Mouse (Mus musculus) hindbrain, embryonic 10.5 days (tissue): ENCODE data around the gene Slc2a2. TPM values are rescaled to one million over a fixed set of nuclear protein-coding genes. Genes with fewer than 3 reads are reported as not detected.
"Not testable (repeated sequence)": the region's sequence is repeated elsewhere in the genome, so short reads cannot be mapped to it uniquely, and the experiment has no call there.

ENCODE experiments used
- DNase-seq: peaks from one replicate; pipeline ENCODE4 v3.0.0-alpha.2; 2017; ENCODE audit warnings: low spot score
- H3K27ac ChIP-seq: fragments of 300-500 bp; sonication (generic); 2 replicates; pipeline ENCODE4 v1.5.1; 2016; ENCODE audit warnings: mild to moderate bottlenecking, moderate library complexity
- H3K27me3 ChIP-seq: fragments of 300-500 bp; sonication (generic); 2 replicates; pipeline ENCODE4 v1.6.1; 2016; ENCODE audit warnings: mild to moderate bottlenecking; ENCODE audit not compliant: poor library complexity, insufficient read depth, severe bottlenecking
- H3K36me3 ChIP-seq: fragments of 300-500 bp; sonication (generic); 2 replicates; pipeline ENCODE4 v1.6.1; 2016; ENCODE audit warnings: mild to moderate bottlenecking, moderate library complexity
- H3K4me1 ChIP-seq: fragments of 300-500 bp; sonication (generic); replicated peaks from 2 replicates; pipeline ENCODE4 v1.6.1; 2016; ENCODE audit warnings: mild to moderate bottlenecking
- H3K4me3 ChIP-seq: fragments of 300-500 bp; sonication (generic); 2 replicates; pipeline ENCODE4 v1.5.1; 2016; ENCODE audit warnings: mild to moderate bottlenecking, moderate library complexity
- H3K9me3 ChIP-seq: fragments of 300-500 bp; sonication (generic); 2 replicates; pipeline ENCODE4 v1.6.1; 2016; ENCODE audit warnings: mild to moderate bottlenecking, moderate library complexity
- WGBS: fragments of 180-500 bp; shearing (Covaris S2); methylation state at CpG from one replicate; pipeline ENCODE4 v1.1.7; 2016; 5-methylcytosine and 5-hydroxymethylcytosine counted together
- polyA plus RNA-seq: library from polyadenylated mRNA; unstranded; fragments of >200 nt; fragmentation: Nextera tagmentation; extraction: Ambion mirVana; gene quantifications from 2 replicates; pipeline ENCODE4 v1.2.1, GENCODE M21; 2016

Gene Slc2a2
- polyA plus RNA-seq, 1 experiment from 2014 or later, result not detected

DNA sequence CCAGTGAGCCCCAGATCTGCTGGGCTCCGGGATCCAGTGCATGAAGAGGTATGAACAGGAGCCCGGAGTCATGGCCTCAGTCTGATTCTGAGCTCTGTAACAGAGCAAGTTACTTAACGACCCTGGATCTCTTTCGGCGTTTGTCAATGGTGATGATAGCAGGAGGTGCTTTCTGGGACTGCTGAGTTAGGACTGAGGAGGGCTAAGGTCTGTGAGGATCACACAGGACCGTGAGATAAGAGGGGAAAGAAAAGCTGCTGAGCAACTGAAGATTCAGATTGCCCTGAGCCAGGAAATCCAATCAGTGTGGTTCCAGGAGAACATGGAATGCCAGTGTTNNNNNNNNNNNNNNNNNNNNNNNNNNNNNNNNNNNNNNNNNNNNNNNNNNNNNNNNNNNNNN, 42.6 kb downstream of the Slc2a2 start:
- WGBS, result 52% methylated on average over 6 of the region's 6 CpGs
- DNase-seq, result no peak
- H3K9me3 ChIP-seq, result 0 out of 2 replicates have a peak, but pooled peaks cover 3% of the 10 kb centered on the region
- H3K27ac ChIP-seq, result no peak overlapping the region
- no peak overlapping the region for H3K4me3 ChIP-seq
- peaks cover 10% of the 10 kb centered on the region for H3K4me1 ChIP-seq
- H3K27me3 ChIP-seq, result no peaks in the 10 kb centered on the region
- H3K36me3 ChIP-seq, result no peaks in the 10 kb centered on the region

DNA sequence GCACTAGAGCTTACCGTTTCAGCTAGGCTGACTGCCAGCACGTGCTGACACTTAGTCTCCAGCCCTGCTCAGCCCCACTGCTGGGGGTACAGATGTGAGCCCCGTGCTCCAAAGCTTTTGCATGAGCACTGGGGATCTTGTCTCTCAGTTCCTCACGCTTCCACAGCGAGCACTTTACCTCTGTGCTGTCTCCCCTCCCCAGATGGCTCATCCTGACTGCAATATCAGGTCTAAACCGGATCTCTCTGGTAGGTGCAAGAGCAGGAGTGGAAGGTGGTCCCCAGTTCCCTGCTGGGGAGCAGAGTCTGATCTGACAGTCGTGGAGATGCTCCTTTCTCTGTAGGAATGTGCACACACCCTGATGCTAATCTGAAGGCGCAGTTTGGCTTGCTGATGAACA, 45.5 kb downstream of the Slc2a2 start:
- WGBS, result 54% methylated on average over 8 of the region's 8 CpGs
- Histone ChIP-seq H3K9me3 (0 out of 2 replicates have a peak, but pooled peaks cover 3% of the 10 kb centered on the region), H3K27me3 (no peaks in the 10 kb centered on the region), H3K27ac (no peak overlapping the region), H3K4me3 (no peak overlapping the region), H3K36me3 (no peaks in the 10 kb centered on the region), H3K4me1 (0 out of 2 replicates have a peak, but pooled peaks cover 8% of the 10 kb centered on the region)
- DNase-seq, result no peak

DNA sequence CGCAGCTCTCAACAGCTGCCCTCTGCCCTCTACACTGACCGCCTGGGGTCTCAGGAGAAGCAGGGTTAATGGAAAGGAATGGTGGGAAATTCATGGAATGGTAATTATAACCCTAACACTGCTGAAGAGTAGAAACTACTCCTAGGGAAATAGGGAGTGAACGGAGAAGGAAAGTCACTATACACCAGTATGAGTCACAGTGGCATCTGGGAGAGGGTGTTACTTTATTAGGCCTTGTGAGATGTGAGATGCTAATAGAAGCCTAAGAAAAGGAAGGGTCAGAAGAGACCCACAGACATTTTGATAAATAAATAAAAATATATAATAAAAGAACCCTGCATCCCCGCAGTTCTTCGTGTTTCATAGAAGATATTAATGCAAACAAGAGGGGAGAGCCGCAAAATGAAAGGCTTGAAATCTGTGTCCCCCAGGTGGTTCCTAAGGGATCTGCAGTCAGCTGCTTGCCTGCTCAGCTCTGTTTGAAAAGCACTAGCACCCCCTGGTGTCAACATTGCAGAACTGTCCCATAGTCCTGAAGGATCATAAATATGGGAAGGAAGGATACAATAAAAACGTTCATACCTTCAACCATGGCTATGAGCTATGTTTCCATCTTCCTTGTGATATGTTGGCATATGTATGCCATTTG, 48.3 kb downstream of the Slc2a2 start:
- 32% methylated on average over 7 of the region's 7 CpGs for WGBS
- Histone ChIP-seq H3K4me1 (0 out of 2 replicates have a peak, but pooled peaks cover 6% of the 10 kb centered on the region), H3K9me3 (no peaks in the 10 kb centered on the region), H3K4me3 (no peak overlapping the region), H3K36me3 (no peaks in the 10 kb centered on the region), H3K27me3 (no peaks in the 10 kb centered on the region), H3K27ac (no peak overlapping the region)
- DNase-seq, result peak; percentile 70

DNA sequence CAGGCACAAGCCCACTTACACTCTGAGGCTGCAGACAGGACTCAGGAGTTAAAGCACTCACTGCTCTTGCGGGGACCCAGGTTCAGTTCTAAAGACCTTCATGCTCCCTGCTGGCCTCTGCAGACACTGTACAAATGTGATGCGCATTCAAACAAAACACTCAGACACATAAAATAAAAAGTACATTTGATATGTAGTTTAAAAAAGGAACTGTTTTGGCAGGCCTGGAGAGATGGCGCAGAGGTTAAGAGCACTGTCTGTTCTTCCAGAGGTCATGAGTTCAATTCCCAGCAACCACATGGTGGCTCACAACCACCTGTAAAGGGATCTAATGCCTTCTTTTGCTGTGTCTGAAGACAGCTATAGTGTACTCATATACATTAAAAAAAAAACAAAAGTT, 50.4 kb downstream of the Slc2a2 start:
- H3K36me3 ChIP-seq, result no peaks in the 10 kb centered on the region
- H3K4me1 ChIP-seq, result 0 out of 2 replicates have a peak, but pooled peaks cover 6% of the 10 kb centered on the region
- H3K27ac ChIP-seq, result no peak overlapping the region
- WGBS, result 90% methylated on average over 3 of the region's 3 CpGs
- H3K27me3 ChIP-seq, result no peaks in the 10 kb centered on the region
- H3K9me3 ChIP-seq, result no peaks in the 10 kb centered on the region
- DNase-seq, result no peak
- H3K4me3 ChIP-seq, result no peak overlapping the region

DNA sequence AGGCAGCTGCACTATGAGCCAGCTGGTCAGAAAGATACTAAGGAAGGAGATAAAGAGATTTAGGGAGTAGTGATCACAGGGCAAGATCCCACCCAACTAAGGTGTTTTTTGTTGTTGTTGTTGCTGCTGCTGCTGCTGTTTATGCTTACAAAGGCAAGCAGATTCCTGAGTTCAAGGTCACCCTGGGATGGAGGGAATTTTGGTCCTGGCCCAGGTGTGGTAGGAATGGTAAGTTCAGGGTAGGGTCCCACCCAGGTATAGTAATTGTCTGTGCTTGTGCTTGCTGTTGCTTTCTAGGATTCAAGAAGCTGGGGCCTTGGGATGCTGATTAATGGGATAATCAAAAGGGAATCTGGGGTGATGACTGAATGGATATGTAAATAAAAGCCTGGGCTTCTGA, 51.3 kb downstream of the Slc2a2 start:
- no peak for DNase-seq
- H3K27ac ChIP-seq, result no peak overlapping the region
- H3K4me3 ChIP-seq, result no peak overlapping the region
- no peaks in the 10 kb centered on the region for H3K27me3 ChIP-seq
- no peaks in the 10 kb centered on the region for H3K36me3 ChIP-seq
- H3K9me3 ChIP-seq, result no peaks in the 10 kb centered on the region
- H3K4me1 ChIP-seq, result 0 out of 2 replicates have a peak, but pooled peaks cover 6% of the 10 kb centered on the region

DNA sequence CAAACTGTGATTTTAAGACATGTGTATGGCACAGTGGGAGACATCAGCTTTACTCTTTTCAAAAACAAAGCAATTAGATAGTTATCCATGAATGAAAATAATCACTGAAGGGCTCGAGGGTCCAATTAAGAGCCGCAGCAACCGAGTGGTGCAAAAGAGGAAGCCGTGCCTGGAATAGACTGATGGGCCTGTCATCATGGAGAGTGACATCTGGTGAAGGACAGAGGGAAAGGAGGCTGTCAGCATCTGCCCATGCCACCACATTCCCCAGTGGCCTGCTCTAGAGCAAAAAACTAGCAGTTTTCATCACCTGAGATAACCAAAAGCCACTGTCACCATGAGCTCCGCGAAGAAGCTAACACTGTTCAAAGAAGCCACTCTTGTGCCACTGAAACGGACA, 57.8 kb downstream of the Slc2a2 start:
- Histone ChIP-seq H3K9me3 (no peaks in the 10 kb centered on the region), H3K4me3 (no peak overlapping the region), H3K4me1 (no peaks in the 10 kb centered on the region), H3K36me3 (no peaks in the 10 kb centered on the region), H3K27ac (no peak overlapping the region), H3K27me3 (no peaks in the 10 kb centered on the region)
- no peak for DNase-seq
- WGBS, result 73% methylated on average over 7 of the region's 7 CpGs

DNA sequence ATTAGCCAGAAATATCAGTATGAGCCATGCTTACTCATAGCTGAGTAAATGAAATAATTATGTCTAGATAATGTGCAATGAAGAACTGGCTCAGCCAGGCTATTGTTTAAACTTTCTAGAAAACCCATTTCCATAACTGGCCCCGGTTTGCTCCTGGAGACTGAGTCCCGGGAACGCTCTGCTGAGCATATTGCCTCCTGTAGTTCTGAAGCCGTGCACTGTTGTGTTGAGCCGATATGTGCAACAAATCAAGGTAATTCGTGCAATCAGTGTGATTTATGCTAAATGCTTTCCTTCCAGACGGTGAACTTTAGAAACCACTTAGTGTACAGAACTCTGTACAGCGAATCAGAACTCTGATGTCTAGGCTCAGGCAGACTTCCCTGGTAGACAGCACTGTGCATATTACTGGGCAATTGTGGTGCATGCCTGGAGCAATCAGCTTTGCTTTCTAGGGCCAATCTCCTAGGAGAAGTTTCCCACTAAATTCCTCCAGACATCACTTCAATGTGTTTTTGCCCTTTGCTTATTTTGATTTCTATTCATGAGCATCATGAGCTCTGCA, 63.6 kb downstream of the Slc2a2 start:
- H3K4me3 ChIP-seq, result no peak overlapping the region
- no peaks in the 10 kb centered on the region for H3K9me3 ChIP-seq
- DNase-seq, result no peak
- H3K27me3 ChIP-seq, result no peaks in the 10 kb centered on the region
- no peaks in the 10 kb centered on the region for H3K4me1 ChIP-seq
- WGBS, result 89% methylated on average over 8 of the region's 8 CpGs
- no peak overlapping the region for H3K27ac ChIP-seq
- no peaks in the 10 kb centered on the region for H3K36me3 ChIP-seq

DNA sequence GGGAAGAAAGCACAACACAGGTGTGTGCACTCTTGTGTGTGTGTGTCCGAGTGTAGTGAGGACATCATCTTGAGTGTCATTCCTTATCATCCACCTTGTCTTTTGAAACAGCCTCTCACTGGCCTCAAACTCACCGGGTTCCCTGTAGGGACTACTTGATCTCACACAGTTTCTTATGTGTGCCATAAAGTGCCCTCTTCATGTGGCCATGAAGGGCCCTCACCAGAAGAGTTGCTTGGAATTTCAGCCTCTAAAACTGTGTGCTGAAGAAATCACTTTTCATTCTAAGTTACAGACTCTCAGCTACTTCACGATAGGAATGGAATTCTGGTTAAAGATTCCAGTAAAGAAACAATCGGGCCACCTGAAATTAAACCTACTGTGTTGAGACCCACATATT, 69.2 kb downstream of the Slc2a2 start:
- no peak overlapping the region for H3K4me3 ChIP-seq
- H3K4me1 ChIP-seq, result no peaks in the 10 kb centered on the region
- WGBS, result 92% methylated on average over 4 of the region's 4 CpGs
- DNase-seq, result no peak
- no peaks in the 10 kb centered on the region for H3K36me3 ChIP-seq
- H3K9me3 ChIP-seq, result no peaks in the 10 kb centered on the region
- H3K27me3 ChIP-seq, result no peaks in the 10 kb centered on the region
- H3K27ac ChIP-seq, result no peak overlapping the region

DNA sequence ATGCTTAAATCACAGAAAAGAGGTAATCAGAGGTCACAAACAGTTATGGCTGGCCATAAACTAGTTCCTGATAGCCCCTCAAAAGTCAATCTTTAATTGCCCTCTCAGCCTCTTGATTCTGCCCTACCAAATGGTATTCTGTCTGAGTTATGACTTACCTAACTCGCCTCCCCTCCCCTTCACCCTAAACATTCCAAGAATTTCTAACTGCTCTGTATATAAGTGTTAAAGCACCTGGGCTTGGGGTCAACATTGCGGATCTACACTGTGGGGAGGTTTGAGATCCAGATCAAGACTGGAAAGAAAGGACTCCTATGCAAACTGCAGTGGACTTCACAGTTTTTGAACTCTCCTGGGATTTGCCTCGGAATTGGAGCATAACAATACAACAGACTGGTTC, 70.5 kb downstream of the Slc2a2 start:
- DNase-seq, result no peak
- Histone ChIP-seq H3K4me3 (no peak overlapping the region), H3K36me3 (no peaks in the 10 kb centered on the region), H3K9me3 (no peaks in the 10 kb centered on the region), H3K4me1 (no peaks in the 10 kb centered on the region), H3K27ac (no peak overlapping the region), H3K27me3 (no peaks in the 10 kb centered on the region)
- 72% methylated on average over 3 of the region's 3 CpGs for WGBS

DNA sequence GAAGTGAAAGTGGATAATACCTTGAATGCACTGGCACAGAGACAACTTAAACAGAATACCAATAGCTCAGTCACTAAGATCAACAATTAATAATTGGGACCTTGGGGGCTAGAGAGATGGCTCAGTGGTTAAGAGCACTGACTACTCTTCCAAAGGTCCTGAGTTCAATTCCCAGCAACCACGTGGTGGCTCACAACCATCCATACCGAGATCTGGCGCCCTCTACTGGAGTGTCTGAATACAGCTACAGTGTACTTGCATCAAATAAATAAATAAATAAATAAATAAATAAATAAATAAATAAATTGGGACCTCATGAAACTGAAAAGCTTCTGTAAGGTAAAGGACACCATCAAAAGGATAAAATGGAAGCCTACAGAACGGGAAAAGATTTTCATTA, 75.2 kb downstream of the Slc2a2 start:
- not testable (repeated sequence) for H3K4me3 ChIP-seq, H3K36me3 ChIP-seq, H3K27ac ChIP-seq, H3K9me3 ChIP-seq, DNase-seq, H3K27me3 ChIP-seq, H3K4me1 ChIP-seq
- WGBS, result 56% methylated on average over 4 of the region's 4 CpGs

DNA sequence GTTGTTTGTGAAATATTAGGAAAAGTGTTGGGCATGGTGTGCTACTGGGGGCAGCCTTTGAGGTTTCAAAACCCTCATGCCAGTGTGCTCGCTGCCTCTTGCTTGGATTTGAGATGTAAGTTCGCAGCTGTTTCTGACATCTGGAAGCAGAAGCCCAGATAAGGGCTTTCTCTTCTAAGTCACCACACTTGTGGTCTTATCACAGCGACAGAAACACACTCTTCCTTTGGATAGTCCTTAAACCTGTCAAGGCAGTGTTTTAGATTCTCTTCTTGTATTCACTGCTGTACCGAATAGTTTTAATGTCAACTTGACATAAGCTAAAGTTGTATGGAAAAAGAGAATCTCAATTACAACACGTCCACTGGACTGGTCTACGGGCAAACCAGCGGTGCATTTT, 77.7 kb downstream of the Slc2a2 start:
- peaks cover 4% of the 10 kb centered on the region for H3K27me3 ChIP-seq
- no peak for DNase-seq
- no peak overlapping the region for H3K27ac ChIP-seq
- no peak overlapping the region for H3K4me3 ChIP-seq
- WGBS, result 85% methylated on average over 7 of the region's 7 CpGs
- H3K4me1 ChIP-seq, result no peaks in the 10 kb centered on the region
- no peaks in the 10 kb centered on the region for H3K9me3 ChIP-seq
- H3K36me3 ChIP-seq, result no peaks in the 10 kb centered on the region

DNA sequence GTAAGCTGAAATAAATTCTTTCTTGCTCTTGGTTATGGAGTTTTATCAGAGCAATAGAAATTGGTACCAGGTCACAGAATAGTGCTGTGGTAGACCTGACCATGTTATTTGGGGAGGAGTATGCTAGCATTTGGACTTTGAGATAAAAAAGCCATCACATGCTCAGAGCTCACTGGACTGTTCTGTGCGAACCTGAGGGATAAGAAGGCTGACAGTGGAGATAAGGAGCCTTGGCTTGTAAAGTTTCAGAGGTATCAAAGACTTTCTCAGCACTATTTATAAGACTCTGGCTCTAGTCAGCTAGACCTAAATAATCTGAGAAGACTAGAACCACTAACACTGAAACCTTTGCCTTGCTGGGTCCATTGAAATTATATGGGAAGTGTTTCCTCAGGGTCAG, 78.3 kb downstream of the Slc2a2 start:
- WGBS, result 89% methylated on average over 1 of the region's 1 CpGs

DNA sequence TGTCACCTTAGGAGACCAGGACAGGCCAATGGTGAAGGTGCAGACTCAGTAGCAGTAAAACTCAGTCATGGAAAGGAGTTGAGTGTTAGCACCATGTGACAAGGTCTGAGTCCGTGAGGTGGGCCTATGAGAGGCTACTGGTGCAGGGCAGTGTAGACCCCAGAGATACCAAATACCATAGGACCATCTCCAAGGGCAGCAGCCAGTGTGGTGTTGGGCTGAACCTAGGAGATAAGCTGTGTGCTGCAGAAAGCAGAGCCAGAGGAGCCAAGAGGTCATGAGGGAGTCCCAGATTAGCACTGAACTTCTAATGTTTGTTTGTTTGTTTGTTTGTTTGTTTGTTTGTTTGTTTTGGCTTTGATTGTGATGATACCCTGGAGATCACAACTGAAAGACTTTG, 78.8 kb downstream of the Slc2a2 start:
- Histone ChIP-seq H3K27me3 (peaks cover 9% of the 10 kb centered on the region), H3K4me1 (peaks cover 7% of the 10 kb centered on the region), H3K9me3 (0 out of 2 replicates have a peak, but pooled peaks cover 2% of the 10 kb centered on the region), H3K4me3 (no peak overlapping the region), H3K36me3 (no peaks in the 10 kb centered on the region), H3K27ac (no peak overlapping the region)
- DNase-seq, result no peak
- 93% methylated on average over 1 of the region's 1 CpGs for WGBS

More for the DNA sequence above, 78.3 kb downstream of the Slc2a2 start:
- no peak for DNase-seq
- 0 out of 2 replicates have a peak, but pooled peaks cover 2% of the 10 kb centered on the region for H3K9me3 ChIP-seq
- H3K4me1 ChIP-seq, result peaks cover 4% of the 10 kb centered on the region
- no peaks in the 10 kb centered on the region for H3K36me3 ChIP-seq
- H3K27ac ChIP-seq, result no peak overlapping the region
- H3K27me3 ChIP-seq, result peaks cover 9% of the 10 kb centered on the region
- H3K4me3 ChIP-seq, result no peak overlapping the region
